Comparison of ENCODE assay signal across 10 mouse cellular contexts in the genomic region with DNA sequence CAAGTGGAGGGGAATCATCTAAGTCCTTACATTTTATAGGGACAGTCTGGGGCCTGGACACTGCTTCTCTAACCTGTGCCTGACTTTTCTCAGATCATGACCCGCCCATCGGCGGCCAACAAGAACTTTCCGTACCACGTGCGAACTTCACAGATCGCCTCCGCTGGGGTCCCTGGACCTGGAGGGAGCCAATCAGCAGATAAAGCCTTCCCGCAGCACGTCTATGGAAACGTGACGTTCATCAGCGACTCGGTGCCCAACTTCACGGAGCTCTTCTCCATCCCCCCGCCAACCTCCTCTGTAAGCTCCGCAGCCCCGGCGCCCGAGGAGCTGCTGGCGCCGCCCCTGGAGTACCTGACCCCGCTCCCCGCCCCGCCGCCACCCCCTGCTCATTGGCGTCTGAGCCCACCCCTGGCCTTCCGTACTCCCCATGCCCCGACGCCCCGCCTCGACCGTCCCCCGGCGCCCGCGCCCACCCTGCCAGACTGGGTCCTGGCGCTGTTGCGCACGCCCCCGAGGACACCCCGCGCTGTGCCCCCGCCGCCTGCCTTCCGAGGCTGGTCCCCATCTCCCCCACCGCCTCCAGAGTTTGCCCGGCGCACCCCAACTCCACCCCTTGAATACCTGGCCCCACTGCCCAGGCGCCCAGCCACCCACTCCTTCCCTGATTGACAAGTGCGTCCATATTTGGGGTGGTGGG. TPM values are rescaled to one million over a fixed set of nuclear protein-coding genes. Genes with fewer than 3 reads are reported as not detected.
DNase-seq lines count a peak whose midpoint lies in the region; ATAC-seq and TF ChIP-seq lines count a peak whose summit lies in the region.
"Had no signal": no experiment of that assay in that cellular context is flagged by ENCODE, and none has a peak within 500 bp of the region (broad histone marks: within the 10 kb centered on the region; RNA-seq: fewer than 3 reads in every experiment).

No protein-coding gene starts in this region.

- peak overlapping the region; percentile 99 for H3K4me2 ChIP-seq in embryonic facial prominence, embryonic 13.5 days
- peak overlapping the region; percentile 66 for H3K4me2 ChIP-seq in intestine, embryonic 14.5 days (ENCODE audit: low read length)
- H3K4me2 ChIP-seq in neural tube, embryonic 13.5 days, result peak overlapping the region; percentile 93

- H3K4me1 ChIP-seq in embryonic facial prominence, embryonic 13.5 days, result peaks cover 32% of the 10 kb centered on the region
- peaks cover 21% of the 10 kb centered on the region for H3K4me1 ChIP-seq in intestine, embryonic 14.5 days (replicated peaks; ENCODE audit: control insufficient read depth, insufficient read depth, low read length)
- H3K4me1 ChIP-seq in neural tube, embryonic 13.5 days (replicated peaks), result peaks cover 41% of the 10 kb centered on the region

- no peaks in the 10 kb centered on the region for H3K9me3 ChIP-seq in embryonic facial prominence, embryonic 13.5 days
- no peaks in the 10 kb centered on the region for H3K9me3 ChIP-seq in intestine, embryonic 14.5 days (ENCODE audit: control insufficient read depth, low read length)
- H3K9me3 ChIP-seq in neural tube, embryonic 13.5 days, result no peaks in the 10 kb centered on the region

- no peak for TF ChIP-seq CTCF in layer of hippocampus, adult 2 months (conservative IDR thresholded peaks at IDR 0.05)

- H3K4me3 ChIP-seq in layer of hippocampus, adult 2 months, result peak overlapping the region; percentile 77; the same call in 1 of the 2 replicates
- peak overlapping the region; percentile 73 for H3K4me3 ChIP-seq in embryonic facial prominence, embryonic 13.5 days
- H3K4me3 ChIP-seq in intestine, embryonic 14.5 days (ENCODE audit: low read depth, low read length), result peak overlapping the region; percentile 34
- H3K4me3 ChIP-seq in neural tube, embryonic 13.5 days, result peak overlapping the region; percentile 36

- intact Hi-C loops in gastrocnemius, postnatal 36 days (cut with DNase I), result loop anchor here (5.0 kb wide), 3 partner anchors 67 to 237 kb away; no protein-coding TSS in a partner anchor

- 1% methylated on average over 51 of the region's 51 CpGs for WGBS in embryonic facial prominence, embryonic 13.5 days
- 2% methylated on average over 48 of the region's 51 CpGs for WGBS in intestine, embryonic 14.5 days
- 4% methylated on average over 47 of the region's 51 CpGs for WGBS in neural tube, embryonic 13.5 days

- ATAC-seq in embryonic facial prominence, embryonic 13.5 days (ENCODE audit: insufficient number of reproducible peaks, insufficient read depth, low FRiP score, low TSS enrichment, low read depth), result no peak
- no peak for ATAC-seq in intestine, embryonic 14.5 days (replicated peaks; ENCODE audit: low FRiP score, low TSS enrichment, low read depth)
- no peak for ATAC-seq in neural tube, embryonic 13.5 days (ENCODE audit: low read depth)
- ATAC-seq in activated CD4-positive, CD25-positive, alpha-beta regulatory T cell, adult 4 months, result no peak

- DNase-seq in layer of hippocampus, adult 2 months (ENCODE audit: low spot score in 2 of 2), result no peak
- DNase-seq in layer of hippocampus, postnatal 10 days (ENCODE audit: low spot score in 2 of 2), result no peak
- no peak for DNase-seq in intestine, embryonic 14.5 days (ENCODE audit: low spot score)
- DNase-seq in adrenal gland, adult 8-10 months, result no peak
- DNase-seq in gastrocnemius, postnatal 36 days, result no peak
- DNase-seq: kidney, adult 8-10 months had no signal

- 0 out of 2 replicates have a peak, but pooled peaks cover under 1% of the 10 kb centered on the region for H3K36me3 ChIP-seq in embryonic facial prominence, embryonic 13.5 days
- no peaks in the 10 kb centered on the region for H3K36me3 ChIP-seq in intestine, embryonic 14.5 days (ENCODE audit: control insufficient read depth, insufficient read depth, low read length)
- peaks cover 4% of the 10 kb centered on the region; the same call in 1 of the 2 replicates for H3K36me3 ChIP-seq in neural tube, embryonic 13.5 days

- H3K9ac ChIP-seq in embryonic facial prominence, embryonic 13.5 days, result peak overlapping the region; percentile 71
- peak overlapping the region; percentile 32; the same call in 1 of the 2 replicates for H3K9ac ChIP-seq in intestine, embryonic 14.5 days (ENCODE audit: low read length)
- peak overlapping the region; percentile 65 for H3K9ac ChIP-seq in neural tube, embryonic 13.5 days

- peaks cover 50% of the 10 kb centered on the region for H3K27me3 ChIP-seq in embryonic facial prominence, embryonic 13.5 days
- peaks cover 45% of the 10 kb centered on the region for H3K27me3 ChIP-seq in intestine, embryonic 14.5 days (replicated peaks; ENCODE audit: control insufficient read depth, insufficient read depth, low read length)
- H3K27me3 ChIP-seq in neural tube, embryonic 13.5 days, result peaks cover 48% of the 10 kb centered on the region

- no peak overlapping the region for H3K27ac ChIP-seq in layer of hippocampus, adult 2 months
- H3K27ac ChIP-seq in embryonic facial prominence, embryonic 13.5 days, result no peak overlapping the region
- H3K27ac ChIP-seq in intestine, embryonic 14.5 days (ENCODE audit: low read depth), result no peak overlapping the region
- no peak overlapping the region for H3K27ac ChIP-seq in neural tube, embryonic 13.5 days (replicated peaks)

RNA-seq across cellular contexts. Expression of a gene that starts 2.2 kb away (rescaled TPM):
- 100 to 1,000 TPM in 1 of 2 experiments, 10 to 100 TPM in 1; 96.9 to 100 TPM for total RNA-seq in layer of hippocampus, adult 2 months (2021)
- 10 to 100 TPM; 79.7 to 87.1 TPM for total RNA-seq in layer of hippocampus, postnatal 10 days (2021)
- 17.6 and 18.5 TPM in 2 replicates for polyA plus RNA-seq in embryonic facial prominence, embryonic 13.5 days (2015; fragmentation: Nextera tagmentation; extraction: Ambion mirVana)
- 10.8 and 11.4 TPM in 2 replicates for polyA plus RNA-seq in intestine, embryonic 14.5 days (2014; fragmentation: Nextera tagmentation; extraction: Ambion mirVana)
- polyA plus RNA-seq in neural tube, embryonic 13.5 days (2015; fragmentation: Nextera tagmentation; extraction: Ambion mirVana), result 18.3 TPM in 2 replicates
- polyA plus RNA-seq in activated CD4-positive, CD25-positive, alpha-beta regulatory T cell, adult 4 months (2017; shearing (Covaris generic)), result under 1 TPM in 1 of 2 experiments, not detected in 1; 0.03 TPM
- total RNA-seq in adrenal gland, adult 8-10 months (2022), result 10 to 100 TPM; 62.4 to 82.4 (median 71.7) TPM
- 10 to 100 TPM; 16.3 to 16.6 TPM for total RNA-seq in gastrocnemius, postnatal 36 days (2021)

RNA-seq across cellular contexts. Expression of a gene that starts 8.8 kb away (rescaled TPM):
- total RNA-seq in layer of hippocampus, adult 2 months (2021), result 10 to 100 TPM; 27.4 to 27.8 TPM
- total RNA-seq in layer of hippocampus, postnatal 10 days (2021), result 10 to 100 TPM; 66.4 to 70.3 TPM
- 2.2 and 2.5 TPM in 2 replicates for polyA plus RNA-seq in embryonic facial prominence, embryonic 13.5 days (2015; fragmentation: Nextera tagmentation; extraction: Ambion mirVana)
- polyA plus RNA-seq in intestine, embryonic 14.5 days (2014; fragmentation: Nextera tagmentation; extraction: Ambion mirVana), result 1.5 and 1.6 TPM in 2 replicates
- polyA plus RNA-seq in neural tube, embryonic 13.5 days (2015; fragmentation: Nextera tagmentation; extraction: Ambion mirVana), result 51.7 and 52.2 TPM in 2 replicates
- polyA plus RNA-seq in activated CD4-positive, CD25-positive, alpha-beta regulatory T cell, adult 4 months (2017; shearing (Covaris generic)), result not detected
- 1 to 10 TPM; 1.8 to 4.8 (median 4.5) TPM for total RNA-seq in adrenal gland, adult 8-10 months (2022)
- total RNA-seq in gastrocnemius, postnatal 36 days (2021), result not detected

RNA-seq across cellular contexts. Expression of a gene that starts 13.5 kb away (rescaled TPM):
- not detected for total RNA-seq in layer of hippocampus, adult 2 months (2021)
- total RNA-seq in layer of hippocampus, postnatal 10 days (2021), result under 1 TPM; 0.27 to 0.30 TPM
- 0.60 and 0.92 TPM in 2 replicates for polyA plus RNA-seq in embryonic facial prominence, embryonic 13.5 days (2015; fragmentation: Nextera tagmentation; extraction: Ambion mirVana)
- polyA plus RNA-seq in intestine, embryonic 14.5 days (2014; fragmentation: Nextera tagmentation; extraction: Ambion mirVana), result 0.62 and 0.71 TPM in 2 replicates
- 2.1 and 2.9 TPM in 2 replicates for polyA plus RNA-seq in neural tube, embryonic 13.5 days (2015; fragmentation: Nextera tagmentation; extraction: Ambion mirVana)
- polyA plus RNA-seq in activated CD4-positive, CD25-positive, alpha-beta regulatory T cell, adult 4 months (2017; shearing (Covaris generic)), result not detected
- total RNA-seq in adrenal gland, adult 8-10 months (2022), result not detected
- total RNA-seq in gastrocnemius, postnatal 36 days (2021), result not detected
- total RNA-seq: adrenal gland, postnatal 36 days had no signal

RNA-seq across cellular contexts. Expression of a gene that starts 17.0 kb away (rescaled TPM):
- 10 to 100 TPM; 16.9 to 21.0 TPM for total RNA-seq in layer of hippocampus, adult 2 months (2021)
- total RNA-seq in layer of hippocampus, postnatal 10 days (2021), result 10 to 100 TPM; 63.0 to 67.6 TPM
- polyA plus RNA-seq in embryonic facial prominence, embryonic 13.5 days (2015; fragmentation: Nextera tagmentation; extraction: Ambion mirVana), result 315 and 322 TPM in 2 replicates
- polyA plus RNA-seq in intestine, embryonic 14.5 days (2014; fragmentation: Nextera tagmentation; extraction: Ambion mirVana), result 198 and 203 TPM in 2 replicates
- polyA plus RNA-seq in neural tube, embryonic 13.5 days (2015; fragmentation: Nextera tagmentation; extraction: Ambion mirVana), result 525 and 535 TPM in 2 replicates
- 10 to 100 TPM; 16.8 to 30.7 TPM for polyA plus RNA-seq in activated CD4-positive, CD25-positive, alpha-beta regulatory T cell, adult 4 months (2017; shearing (Covaris generic))
- 10 to 100 TPM; 34.0 to 48.5 (median 42.5) TPM for total RNA-seq in adrenal gland, adult 8-10 months (2022)
- 1 to 10 TPM in 1 of 2 experiments, under 1 TPM in 1; 0.86 to 1.3 TPM for total RNA-seq in gastrocnemius, postnatal 36 days (2021)

RNA-seq across cellular contexts. Expression of a gene that starts 47.3 kb away (rescaled TPM):
- 100 to 1,000 TPM; 218 to 225 TPM for total RNA-seq in layer of hippocampus, adult 2 months (2021)
- total RNA-seq in layer of hippocampus, postnatal 10 days (2021), result 100 to 1,000 TPM; 234 to 267 TPM
- polyA plus RNA-seq in embryonic facial prominence, embryonic 13.5 days (2015; fragmentation: Nextera tagmentation; extraction: Ambion mirVana), result 46.2 and 47.4 TPM in 2 replicates
- 38.0 and 38.5 TPM in 2 replicates for polyA plus RNA-seq in intestine, embryonic 14.5 days (2014; fragmentation: Nextera tagmentation; extraction: Ambion mirVana)
- 40.2 and 43.4 TPM in 2 replicates for polyA plus RNA-seq in neural tube, embryonic 13.5 days (2015; fragmentation: Nextera tagmentation; extraction: Ambion mirVana)
- polyA plus RNA-seq in activated CD4-positive, CD25-positive, alpha-beta regulatory T cell, adult 4 months (2017; shearing (Covaris generic)), result 10 to 100 TPM; 23.2 to 26.0 TPM
- 100 to 1,000 TPM; 118 to 195 (median 151) TPM for total RNA-seq in adrenal gland, adult 8-10 months (2022)
- 10 to 100 TPM; 31.4 to 37.6 TPM for total RNA-seq in gastrocnemius, postnatal 36 days (2021)

Comparison
In these comparisons a context has a peak if more than half of its experiments do, and no peak if none do; other contexts are left out.
1. RNA of a gene that starts 8.8 kb away (total RNA-seq): 66.4 to 70.3 TPM in layer of hippocampus, postnatal 10 days and 27.4 to 27.8 TPM in layer of hippocampus, adult 2 months; 1.8 to 4.8 TPM in adrenal gland, adult 8-10 months and not detected in gastrocnemius, postnatal 36 days; every median in the first group is over 4 times any median in the second.
2. Peak in every context shown above with its lines, with median percentiles within 50 percentile points of each other: H3K4me3 ChIP-seq, H3K4me2 ChIP-seq and H3K9ac ChIP-seq.